Mouse (Mus musculus) monocyte, adult 5-6 weeks (primary cell): Measurements from ENCODE around the gene Gm20888. TPM values are rescaled to one million over a fixed set of nuclear protein-coding genes. Genes with fewer than 3 reads are reported as not detected.
"Not testable (repeated sequence)": the region's sequence is repeated elsewhere in the genome, so short reads cannot be mapped to it uniquely, and the experiment has no call there.

Experiments used
- ATAC-seq: fragments of 153-309, 156-312 bp; replicated peaks from 2 replicates; pipeline ENCODE4 v1.8.0; 2017; ENCODE audit warnings: mild to moderate bottlenecking; ENCODE audit not compliant: low TSS enrichment, insufficient number of reproducible peaks, severe bottlenecking, poor library complexity, low FRiP score
- total RNA-seq: library from RNA; stranded (forward); fragments of 200-1000, 200-491, 200-594 nt; gene quantifications from 3 replicates; pipeline ENCODE4 v1.2.3, GENCODE M21; 2017

Gm20888 gene
- not detected in 3 replicates for total RNA-seq

DNA sequence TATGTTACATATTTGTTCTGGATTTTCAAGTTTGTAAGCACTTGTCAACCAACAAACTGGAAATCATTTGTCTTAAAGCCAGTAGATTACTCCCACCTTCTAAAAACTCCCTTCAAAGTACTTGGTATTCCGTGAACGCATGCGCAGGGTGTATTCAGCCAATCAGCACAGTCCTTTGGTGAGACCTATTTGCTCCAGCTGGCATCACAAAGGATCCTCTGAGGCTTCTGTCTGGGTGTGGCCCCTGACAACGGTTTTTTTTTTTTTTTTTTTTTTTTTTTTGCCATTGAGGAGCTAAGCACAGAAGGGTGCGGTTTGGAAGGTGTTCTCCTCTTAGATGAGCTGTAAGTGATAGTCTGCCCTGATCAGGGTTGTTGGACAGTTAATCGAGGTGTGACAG is at the start of gene Gm20888:
TSS of gene Gm20888 (plus strand) at position 301 of the 400 bp plus-strand sequence.
- ATAC-seq: not testable (repeated sequence)

Other genes starting within 250 kb of the Gm20888 start
- not detected in 3 replicates for gene Gm21118, start 168.2 kb upstream of the Gm20888 start, total RNA-seq
- gene Gm29423, start 138.6 kb upstream of the Gm20888 start, total RNA-seq: not detected in 3 replicates
- gene Gm29644, start 138.5 kb upstream of the Gm20888 start, total RNA-seq: not detected in 3 replicates